Mouse (Mus musculus) splenic B cell, adult 2 months (primary cell): Measurements from ENCODE around the gene Rtl5.

Experiments
- DNase-seq: peaks from one replicate; pipeline ENCODE4 v3.0.0-alpha.2; 2011; ENCODE audit warnings: low read depth, low spot score
- H3K27me3 ChIP-seq: 2 replicates; pipeline ENCODE4 v1.6.1; 2012; ENCODE audit warnings: mild to moderate bottlenecking, low read length, moderate library complexity, mixed read lengths; ENCODE audit not compliant: control insufficient read depth, poor library complexity, insufficient read depth, severe bottlenecking
- H3K36me3 ChIP-seq: 2 replicates; pipeline ENCODE4 v1.6.1; 2012; ENCODE audit warnings: mild to moderate bottlenecking, low read length, moderate library complexity, mixed read lengths; ENCODE audit not compliant: control insufficient read depth, poor library complexity, insufficient read depth, severe bottlenecking

Gene Rtl5

GRCm38 (mm10) chrX:102075158-102075557 lies 4.1 kb upstream of the Rtl5 start:
- no peaks in the 10 kb centered on the region for H3K36me3 ChIP-seq
- no peak for DNase-seq
- no peaks in the 10 kb centered on the region for H3K27me3 ChIP-seq

DNA sequence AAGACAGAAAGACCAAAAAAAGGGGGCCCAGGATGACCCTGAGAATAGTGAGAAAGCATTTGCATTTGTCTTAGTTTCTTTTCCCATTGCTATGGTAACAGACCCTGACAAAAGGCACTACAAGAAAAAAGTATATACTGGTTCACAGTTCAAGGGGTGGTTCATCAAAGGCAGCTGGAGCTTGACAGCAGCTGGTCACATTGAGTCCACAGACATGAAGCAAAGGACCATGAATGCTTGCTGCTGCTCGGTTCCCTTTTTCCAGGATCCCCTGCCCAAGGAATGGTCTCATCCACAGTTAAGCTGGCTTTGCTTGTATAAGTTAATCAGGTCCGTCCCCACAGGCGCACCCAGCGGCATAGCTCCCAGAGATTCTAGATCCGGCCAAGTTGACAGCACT lies 3.3 kb upstream of the Rtl5 start:
- H3K36me3 ChIP-seq: no peaks in the 10 kb centered on the region
- H3K27me3 ChIP-seq: no peaks in the 10 kb centered on the region
- no peak for DNase-seq

DNA sequence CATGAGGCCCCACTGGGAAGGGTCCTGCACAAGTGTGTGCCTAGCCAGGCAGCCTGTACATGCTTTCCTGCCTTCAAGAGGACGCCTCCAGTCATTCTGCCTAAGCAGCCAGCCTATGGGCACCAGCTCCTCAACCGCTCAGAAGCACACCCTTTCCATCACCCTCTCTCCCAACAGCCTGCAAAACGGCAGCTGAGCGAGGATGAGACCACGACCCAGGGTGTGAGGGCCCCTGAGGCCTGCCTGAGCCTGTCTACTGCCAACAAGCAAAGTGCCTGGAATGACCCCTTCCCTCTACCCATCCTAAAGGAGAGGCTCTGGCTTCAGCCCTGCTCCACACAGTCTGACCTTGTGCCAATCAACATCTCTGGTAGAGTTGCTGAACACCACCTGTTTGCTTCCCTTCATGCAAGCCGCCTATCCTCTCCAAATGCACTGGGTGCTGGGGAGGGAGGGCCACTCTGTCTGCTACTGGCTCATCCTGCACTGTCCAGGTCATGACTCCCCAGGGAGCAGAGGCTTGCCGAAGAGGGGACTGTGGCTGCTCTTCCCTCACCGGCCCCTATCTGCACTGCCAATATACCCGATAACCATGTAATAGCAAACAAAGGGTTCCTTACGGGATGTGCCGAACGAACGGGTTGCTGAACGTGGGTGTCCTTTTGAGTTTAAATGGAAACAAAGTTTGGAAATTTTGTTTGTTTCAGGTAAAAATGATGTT lies 2.7 kb upstream of the Rtl5 start:
- no peaks in the 10 kb centered on the region for H3K27me3 ChIP-seq
- DNase-seq: no peak
- no peaks in the 10 kb centered on the region for H3K36me3 ChIP-seq

GRCm38 (mm10) chrX:102071517-102071916 lies 413 bp upstream of the Rtl5 start:
- DNase-seq: no peak
- Histone ChIP-seq H3K36me3 (no peaks in the 10 kb centered on the region), H3K27me3 (no peaks in the 10 kb centered on the region)

- H3K27me3 ChIP-seq: no peaks in the 10 kb centered on the region
- no peak for DNase-seq
- no peaks in the 10 kb centered on the region for H3K36me3 ChIP-seq
Measured at GRCm38 (mm10) chrX:102068811-102069540, 2.1 kb downstream of the Rtl5 start.

DNA sequence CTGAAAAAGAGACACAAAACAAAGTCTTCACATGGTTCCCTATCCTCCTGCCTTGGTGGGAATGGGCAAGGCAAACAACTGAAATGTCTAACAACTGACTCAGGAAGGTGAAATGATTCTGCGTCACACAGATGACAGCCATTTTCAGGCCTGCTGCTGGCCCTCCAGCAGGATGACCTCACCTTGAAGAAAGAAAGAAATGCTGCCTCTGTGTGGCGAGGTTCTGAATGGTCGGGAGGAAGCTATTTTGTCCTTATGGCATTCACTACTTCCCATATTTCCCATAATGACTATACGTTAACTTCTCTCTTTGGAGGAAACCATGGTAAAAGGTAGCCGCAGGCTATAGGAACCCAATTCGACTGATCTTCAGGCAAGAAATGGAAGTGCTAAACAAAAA lies 4.0 kb downstream of the Rtl5 start:
- H3K36me3 ChIP-seq: no peaks in the 10 kb centered on the region
- DNase-seq: no peak

GRCm38 (mm10) chrX:102066134-102066533 lies 5.0 kb downstream of the Rtl5 start:
- Histone ChIP-seq H3K27me3 (no peaks in the 10 kb centered on the region), H3K36me3 (no peaks in the 10 kb centered on the region)
- peak; percentile 64 for DNase-seq

More for the DNA sequence above, 4.0 kb downstream of the Rtl5 start:
- H3K27me3 ChIP-seq: no peaks in the 10 kb centered on the region

GRCm38 (mm10) chrX:102065213-102065775 lies 5.8 kb downstream of the Rtl5 start:
- H3K27me3 ChIP-seq: no peaks in the 10 kb centered on the region
- DNase-seq: peak; percentile 21

GRCm38 (mm10) chrX:102064062-102064461 lies 7.0 kb downstream of the Rtl5 start:
- Histone ChIP-seq H3K27me3 (no peaks in the 10 kb centered on the region), H3K36me3 (no peaks in the 10 kb centered on the region)
- DNase-seq: no peak

More at GRCm38 (mm10) chrX:102065213-102065775, 5.8 kb downstream of the Rtl5 start:
- H3K36me3 ChIP-seq: no peaks in the 10 kb centered on the region

DNA sequence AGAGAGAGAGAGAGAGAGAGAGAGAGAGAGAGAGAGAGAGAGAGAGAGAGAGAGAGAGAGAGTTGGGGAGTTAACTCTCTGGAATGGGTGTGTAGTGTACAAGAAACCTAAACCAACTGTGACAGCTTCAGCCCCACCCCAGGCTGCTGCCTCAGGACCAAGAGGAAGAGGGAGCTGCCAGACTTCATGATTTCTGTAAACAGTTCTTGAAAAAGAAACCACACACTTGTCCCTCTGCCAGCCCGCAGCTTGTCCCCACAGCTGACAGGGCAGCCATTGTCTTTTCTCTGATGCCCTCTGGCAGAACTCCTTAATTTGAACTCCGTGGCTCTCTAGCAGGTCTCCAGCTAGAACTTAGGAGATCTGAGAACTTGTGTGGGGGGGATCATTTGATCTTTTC lies 10.2 kb downstream of the Rtl5 start:
- no peaks in the 10 kb centered on the region for H3K36me3 ChIP-seq
- no peak for DNase-seq

GRCm38 (mm10) chrX:102060243-102060642 lies 10.9 kb downstream of the Rtl5 start:
- no peaks in the 10 kb centered on the region for H3K36me3 ChIP-seq
- DNase-seq: no peak

More for the DNA sequence above, 10.2 kb downstream of the Rtl5 start:
- no peaks in the 10 kb centered on the region for H3K27me3 ChIP-seq

GRCm38 (mm10) chrX:102059437-102059836 lies 11.7 kb downstream of the Rtl5 start:
- no peaks in the 10 kb centered on the region for H3K36me3 ChIP-seq
- peak; percentile 68 for DNase-seq
- no peaks in the 10 kb centered on the region for H3K27me3 ChIP-seq

More at GRCm38 (mm10) chrX:102060243-102060642, 10.9 kb downstream of the Rtl5 start:
- H3K27me3 ChIP-seq: no peaks in the 10 kb centered on the region

DNA sequence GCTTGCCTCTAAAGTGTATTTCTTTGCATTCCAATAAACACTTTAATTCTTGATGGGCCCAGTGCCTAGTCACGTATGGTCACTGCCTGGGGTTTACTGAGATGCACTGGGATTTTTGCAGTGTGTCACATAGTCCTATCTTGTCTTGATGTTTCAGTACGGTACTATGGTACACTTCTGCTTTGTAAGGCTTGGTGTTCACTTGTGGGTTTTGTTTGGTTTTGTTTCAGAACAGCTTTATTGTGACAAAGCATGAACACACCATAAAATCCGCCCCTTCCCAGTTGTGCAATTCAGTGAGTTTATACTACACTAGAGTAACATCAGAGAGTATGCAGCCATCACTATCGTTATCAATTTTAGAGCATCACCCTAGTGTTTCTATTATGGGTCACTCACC lies 17.1 kb downstream of the Rtl5 start:
- Histone ChIP-seq H3K36me3 (no peaks in the 10 kb centered on the region), H3K27me3 (no peaks in the 10 kb centered on the region)
- no peak for DNase-seq

DNA sequence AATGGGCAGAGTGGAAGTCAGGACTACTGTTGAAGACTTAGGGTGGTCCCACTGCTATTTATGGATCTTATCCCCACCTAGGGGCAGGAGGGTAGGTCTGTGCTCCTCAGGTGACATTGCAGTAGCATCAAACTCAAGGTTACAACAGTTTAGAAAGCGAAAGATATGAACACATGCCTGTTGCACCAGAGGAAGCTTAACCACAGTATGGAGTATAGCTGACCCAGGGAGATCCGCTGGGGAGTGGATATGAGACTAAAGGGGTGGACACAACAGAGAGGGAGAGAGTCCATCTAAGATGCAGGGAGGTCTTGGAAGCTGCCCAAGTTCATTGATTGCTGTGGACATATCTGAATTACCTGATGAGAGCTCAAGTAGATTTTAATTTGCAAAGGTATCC lies 17.7 kb downstream of the Rtl5 start:
- no peaks in the 10 kb centered on the region for H3K36me3 ChIP-seq
- no peak for DNase-seq
- H3K27me3 ChIP-seq: no peaks in the 10 kb centered on the region

DNA sequence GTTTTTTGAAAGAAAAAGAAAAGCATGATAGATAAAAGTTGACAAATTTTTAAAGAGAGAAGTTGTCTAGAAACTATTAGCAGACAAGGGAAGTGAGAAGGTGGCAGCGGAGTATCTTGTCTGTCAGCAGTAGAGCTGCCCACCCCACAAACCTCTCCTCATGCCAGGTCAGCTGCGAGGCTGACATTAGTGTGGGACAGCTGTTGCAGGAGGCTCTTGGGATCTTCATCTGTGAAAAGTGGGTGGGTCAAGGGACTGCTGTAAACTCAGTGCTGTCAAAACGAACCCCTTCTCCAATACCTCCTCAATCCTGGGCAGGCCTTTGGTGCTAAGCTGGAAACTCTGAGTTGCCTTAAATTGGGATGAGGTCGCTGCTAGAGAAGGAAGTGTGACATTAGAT lies 19.9 kb downstream of the Rtl5 start:
- H3K27me3 ChIP-seq: no peaks in the 10 kb centered on the region
- no peaks in the 10 kb centered on the region for H3K36me3 ChIP-seq
- no peak for DNase-seq
